Mouse (Mus musculus) intestine, postnatal 0 days (tissue): ENCODE results near the gene Rapgef5. TPM values are rescaled to one million over a fixed set of nuclear protein-coding genes. Genes with fewer than 3 reads are reported as not detected.

Experiments used
- ATAC-seq: fragments of 200-750 bp; cut with Nextera tagmentation; 2 replicates; pipeline ENCODE4 v1.8.0; 2017; ENCODE audit warnings: mild to moderate bottlenecking, moderate TSS enrichment, moderate library complexity
- H3K27ac ChIP-seq: fragments of 300-500 bp; sonication (generic); 2 replicates; pipeline ENCODE4 v1.5.1; 2014; ENCODE audit warnings: mild to moderate bottlenecking, low read depth, low read length, moderate library complexity
- H3K27me3 ChIP-seq: fragments of 300-500 bp; sonication (generic); replicated peaks from 2 replicates; pipeline ENCODE4 v1.6.1; 2014; ENCODE audit warnings: low read length, mixed read lengths; ENCODE audit not compliant: control insufficient read depth, insufficient read depth
- H3K36me3 ChIP-seq: fragments of 300-500 bp; sonication (generic); 2 replicates; pipeline ENCODE4 v1.6.1; 2014; ENCODE audit warnings: mild to moderate bottlenecking, moderate library complexity; ENCODE audit not compliant: control insufficient read depth, insufficient read depth
- H3K4me1 ChIP-seq: fragments of 300-500 bp; sonication (generic); replicated peaks from 2 replicates; pipeline ENCODE4 v1.6.1; 2014; ENCODE audit warnings: antibody characterized with exemption, low read length, mixed read lengths; ENCODE audit not compliant: control insufficient read depth, insufficient read depth
- H3K4me2 ChIP-seq: fragments of 300-500 bp; sonication (generic); replicated peaks from 2 replicates; pipeline ENCODE4 v1.6.1; 2014; ENCODE audit warnings: low read depth, mild to moderate bottlenecking, moderate library complexity
- H3K4me3 ChIP-seq: fragments of 300-500 bp; sonication (generic); 2 replicates; pipeline ENCODE4 v1.5.1; 2014; ENCODE audit warnings: low read depth, low read length
- H3K9ac ChIP-seq: fragments of 300-500 bp; sonication (generic); 2 replicates; pipeline ENCODE4 v1.6.1; 2014; ENCODE audit warnings: mild to moderate bottlenecking, low read depth, low read length
- H3K9me3 ChIP-seq: fragments of 300-500 bp; sonication (generic); 2 replicates; pipeline ENCODE4 v1.6.1; 2016; ENCODE audit warnings: mixed run types; ENCODE audit not compliant: control insufficient read depth
- CTCF ChIP-seq: sonication (generic); IDR thresholded peaks from 2 replicates; pipeline ENCODE4 v1.5.1; 2016; ENCODE audit warnings: low read depth, mild to moderate bottlenecking, control low read depth, antibody characterized with exemption, moderate library complexity
- WGBS: fragments of 180-500 bp; shearing (Covaris S2); extraction: QIAGEN DNeasy Blood & Tissue Kit; methylation state at CpG from one replicate; pipeline ENCODE4 v1.1.7; 2014; 5-methylcytosine and 5-hydroxymethylcytosine counted together
- polyA plus RNA-seq: library from polyadenylated mRNA; unstranded; fragments of >200 nt; fragmentation: Nextera tagmentation; extraction: Ambion mirVana; gene quantifications from 2 replicates; pipeline ENCODE4 v1.2.1, GENCODE M21; 2015

The Rapgef5 gene
- polyA plus RNA-seq, 1 experiment from 2014 or later, result 3.7 TPM

DNA sequence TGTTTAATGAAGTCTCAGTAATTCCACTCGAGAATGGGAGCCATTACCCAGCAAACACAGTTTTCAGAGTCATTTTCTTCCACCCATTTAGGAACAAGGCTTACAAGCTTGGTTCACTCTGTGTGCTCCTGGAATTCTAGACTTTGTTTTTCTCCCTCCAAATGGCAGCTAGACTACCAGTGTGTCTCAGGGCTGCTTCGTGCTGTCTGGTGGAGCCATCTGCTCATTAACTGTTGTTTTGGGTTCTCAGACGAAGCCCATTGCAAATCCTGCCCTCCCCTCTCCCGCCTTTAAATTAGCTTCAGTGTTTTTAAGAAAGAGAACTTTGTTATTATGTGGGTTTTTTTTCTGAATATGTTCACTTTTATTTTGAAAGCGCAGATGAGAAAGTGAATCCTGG is 148.4 kb downstream of the Rapgef5 start:
- ATAC-seq, result no peak

DNA sequence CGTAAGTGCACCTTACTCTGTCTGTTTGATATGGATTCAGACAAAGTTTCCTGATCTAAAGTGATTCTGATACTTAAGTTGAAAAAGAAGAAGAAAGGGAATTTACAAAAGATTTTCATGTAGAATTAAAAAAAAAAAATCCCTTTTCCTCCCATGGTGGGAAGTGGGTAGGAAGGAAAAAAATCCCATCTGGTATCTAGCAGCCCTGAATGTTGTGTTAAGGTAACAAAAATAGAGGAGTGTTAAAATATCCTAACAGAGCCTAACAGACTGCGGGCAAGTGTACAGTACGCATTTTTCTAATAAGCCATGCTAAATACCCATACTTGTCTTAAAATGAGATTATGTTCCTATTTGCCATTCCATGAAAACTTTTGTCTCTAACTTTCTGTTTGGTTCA is 150.1 kb downstream of the Rapgef5 start:
- Histone ChIP-seq H3K4me1 (no peaks in the 10 kb centered on the region), H3K27ac (no peak overlapping the region), H3K4me3 (no peak overlapping the region), H3K36me3 (no peaks in the 10 kb centered on the region), H3K27me3 (no peaks in the 10 kb centered on the region), H3K9me3 (no peaks in the 10 kb centered on the region), H3K9ac (no peak overlapping the region), H3K4me2 (no peak overlapping the region)
- 96% methylated on average over 3 of the region's 3 CpGs for WGBS
- TF ChIP-seq CTCF, result no peak
- no peak for ATAC-seq

More for the DNA sequence above, 148.4 kb downstream of the Rapgef5 start:
- 76% methylated on average over 5 of the region's 5 CpGs for WGBS
- Histone ChIP-seq H3K9ac (no peak overlapping the region), H3K4me3 (no peak overlapping the region), H3K27me3 (no peaks in the 10 kb centered on the region), H3K4me1 (no peaks in the 10 kb centered on the region), H3K36me3 (no peaks in the 10 kb centered on the region), H3K9me3 (no peaks in the 10 kb centered on the region), H3K4me2 (no peak overlapping the region), H3K27ac (no peak overlapping the region)
- TF ChIP-seq CTCF, result no peak

DNA sequence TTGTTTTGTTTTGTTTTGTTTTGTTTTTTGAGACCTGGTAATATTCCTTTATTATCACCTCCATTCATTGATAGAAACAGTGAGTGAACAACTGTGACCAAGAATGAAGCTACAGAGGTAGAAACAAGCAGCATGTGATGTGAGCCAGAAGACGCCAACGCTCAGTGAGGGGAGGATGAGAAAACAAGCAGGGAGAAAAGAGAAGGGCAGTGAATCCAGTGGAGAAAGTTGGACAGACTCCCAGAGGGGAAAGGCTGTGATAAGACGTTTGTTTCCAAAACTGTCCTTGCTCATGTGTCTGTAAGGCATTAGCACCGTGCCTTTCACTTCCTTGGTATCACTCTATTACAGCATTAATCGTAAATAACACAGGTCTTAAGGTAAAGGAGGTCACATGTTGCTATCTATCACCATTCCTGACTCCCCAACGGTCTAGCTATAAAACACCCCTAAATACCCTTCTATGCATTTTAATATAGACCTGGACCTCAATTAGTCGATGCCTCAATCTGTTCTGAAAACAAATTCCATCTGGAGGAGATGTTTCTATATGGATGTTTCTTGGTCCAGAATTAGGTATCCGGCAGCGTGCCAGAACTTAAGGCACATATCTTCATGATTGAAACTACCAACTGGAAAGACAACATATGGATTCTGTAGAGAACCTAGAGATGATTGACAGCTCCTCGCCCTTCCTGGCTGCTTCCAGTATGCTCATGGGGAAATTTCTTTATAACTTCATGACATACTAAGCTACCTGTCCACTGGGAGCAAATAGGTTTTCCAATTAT is 153.5 kb downstream of the Rapgef5 start:
- Histone ChIP-seq H3K27me3 (no peaks in the 10 kb centered on the region), H3K4me1 (no peaks in the 10 kb centered on the region), H3K4me3 (no peak overlapping the region), H3K36me3 (no peaks in the 10 kb centered on the region), H3K27ac (no peak overlapping the region), H3K9me3 (no peaks in the 10 kb centered on the region), H3K9ac (no peak overlapping the region), H3K4me2 (no peak overlapping the region)
- 81% methylated on average over 10 of the region's 10 CpGs for whole genome bisulfite sequencing
- TF ChIP-seq CTCF, result no peak
- no peak for ATAC-seq

DNA sequence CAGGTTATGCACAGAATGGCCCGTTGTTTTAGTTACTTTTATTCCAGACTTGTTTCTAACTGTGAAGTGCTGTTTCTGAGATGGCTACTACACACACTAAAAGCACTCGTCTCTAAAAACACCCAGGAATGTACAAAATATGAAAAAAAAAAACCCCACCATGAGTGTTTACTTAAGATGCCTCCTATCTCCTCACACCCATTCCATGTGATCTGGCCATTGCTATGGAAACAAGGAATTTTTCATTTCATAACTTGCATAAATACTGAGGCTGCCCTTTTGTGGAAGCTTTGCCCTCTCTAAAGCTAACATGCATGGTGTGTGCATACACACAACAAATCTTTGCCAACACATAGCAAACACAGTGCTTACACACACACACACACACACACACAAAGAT is 156.9 kb downstream of the Rapgef5 start:
- Histone ChIP-seq H3K9me3 (no peaks in the 10 kb centered on the region), H3K9ac (no peak overlapping the region), H3K27ac (no peak overlapping the region), H3K4me1 (0 out of 2 replicates have a peak, but pooled peaks cover 3% of the 10 kb centered on the region), H3K27me3 (no peaks in the 10 kb centered on the region), H3K4me2 (no peak overlapping the region), H3K36me3 (no peaks in the 10 kb centered on the region), H3K4me3 (no peak overlapping the region)
- WGBS, result 51% methylated on average over 2 of the region's 2 CpGs
- TF ChIP-seq CTCF, result no peak
- no peak for ATAC-seq

DNA sequence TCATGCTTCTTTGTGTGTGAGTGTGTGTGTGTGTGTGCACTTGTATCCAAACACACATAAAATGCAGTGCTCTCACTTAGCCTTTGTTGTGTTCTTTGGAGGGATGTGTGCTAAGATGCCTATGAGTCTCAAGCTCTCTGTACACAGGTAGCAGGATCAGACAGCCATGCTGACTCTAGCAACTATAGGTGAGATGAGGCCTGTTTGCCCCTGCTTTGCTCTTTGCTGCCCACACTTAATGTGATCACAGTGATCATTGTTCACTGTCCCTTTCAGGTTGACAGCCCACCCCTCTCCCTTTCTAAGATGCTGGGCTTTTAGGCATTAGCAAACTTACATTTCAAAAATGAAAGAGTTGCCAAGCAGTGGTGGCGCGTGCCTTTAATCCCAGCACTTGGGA is 158.2 kb downstream of the Rapgef5 start:
- Histone ChIP-seq H3K9ac (no peak overlapping the region), H3K9me3 (no peaks in the 10 kb centered on the region), H3K4me3 (no peak overlapping the region), H3K4me1 (0 out of 2 replicates have a peak, but pooled peaks cover 3% of the 10 kb centered on the region), H3K4me2 (no peak overlapping the region), H3K27ac (no peak overlapping the region), H3K27me3 (no peaks in the 10 kb centered on the region), H3K36me3 (no peaks in the 10 kb centered on the region)
- WGBS, result 94% methylated on average over 2 of the region's 2 CpGs
- no peak for ATAC-seq
- TF ChIP-seq CTCF, result no peak

DNA sequence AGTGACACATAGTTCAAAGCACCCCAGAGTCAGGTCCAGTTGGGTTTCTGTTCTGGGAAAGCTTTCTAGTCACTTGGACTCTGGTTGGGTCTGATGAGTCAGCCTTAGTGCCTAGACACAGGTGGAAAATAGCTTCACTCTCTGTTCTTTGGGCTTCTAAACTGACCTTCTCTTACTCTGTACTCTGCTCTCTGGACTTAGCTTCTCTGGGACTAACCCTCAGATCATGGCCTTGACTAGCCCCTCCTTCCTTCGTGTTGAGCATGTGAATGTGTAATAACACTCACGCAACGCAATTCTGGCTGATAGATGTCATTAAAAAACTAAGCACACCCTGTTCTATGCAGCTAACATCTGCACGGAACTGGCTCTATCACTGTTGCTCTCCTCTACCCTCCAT is 160.0 kb downstream of the Rapgef5 start:
- Histone ChIP-seq H3K9ac (no peak overlapping the region), H3K27ac (no peak overlapping the region), H3K4me2 (no peak overlapping the region), H3K4me3 (no peak overlapping the region), H3K27me3 (no peaks in the 10 kb centered on the region), H3K4me1 (0 out of 2 replicates have a peak, but pooled peaks cover 3% of the 10 kb centered on the region), H3K9me3 (no peaks in the 10 kb centered on the region), H3K36me3 (no peaks in the 10 kb centered on the region)
- peak; percentile 78 for ATAC-seq
- WGBS, result 45% methylated on average over 4 of the region's 4 CpGs
- no peak for TF ChIP-seq CTCF
